Mouse (Mus musculus): ENCODE measurements around the gene Rspry1. TPM values are rescaled to one million over a fixed set of nuclear protein-coding genes. Genes with fewer than 3 reads are reported as not detected.
A peak's percentile ranks its signal among the peaks of the same experiment; 100 is the strongest.

Rspry1 gene
- total RNA-seq, 2 experiments from 2014 or later: 12.9 to 14.9 TPM

GRCm38 (mm10) chr8:94601034-94601606 is 617 bp upstream of the Rspry1 start:
- no peak for DNase-seq
- intact Hi-C loops (cut with DNase I): loop anchor here (10.0 kb wide), 1 partner anchor 314 kb away; the partner anchor contains the start of gene Ccdc102a

DNA sequence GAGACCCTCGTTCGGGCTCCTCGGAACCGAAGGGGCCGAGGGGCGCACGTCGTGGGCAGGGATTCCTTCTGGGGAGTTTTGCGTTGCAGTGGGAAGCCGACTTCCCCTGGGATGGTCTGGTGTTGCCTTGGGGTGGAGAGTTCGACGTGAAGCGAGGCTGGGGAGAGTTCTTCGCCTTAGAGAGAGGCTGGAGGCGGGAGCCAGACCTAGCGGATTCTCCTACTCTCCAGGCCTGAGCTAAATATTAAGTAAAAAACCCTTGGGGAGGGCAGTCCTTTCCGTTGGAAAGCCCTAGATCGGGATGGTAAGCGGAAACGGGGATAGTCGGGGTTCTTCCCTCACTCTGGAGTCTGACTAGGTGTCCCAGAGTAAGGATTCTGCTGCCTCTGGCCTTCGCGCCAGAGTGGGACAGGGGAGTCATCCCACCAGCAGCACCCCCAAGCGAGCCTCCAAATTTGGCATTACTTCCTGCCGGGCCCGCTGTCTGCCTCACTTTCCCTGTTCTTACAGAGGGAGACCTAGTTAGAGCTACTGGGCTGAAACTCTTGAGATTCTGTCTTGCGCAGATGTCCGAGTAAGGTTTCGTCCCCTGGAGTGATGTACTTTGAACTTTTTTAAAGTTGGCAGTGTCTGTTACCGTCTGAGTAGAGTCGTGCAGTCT is 864 bp downstream of the Rspry1 start:
- peak; percentile 23 to 40 for DNase-seq
- intact Hi-C loops (cut with DNase I): loop anchor here (2.0 to 10.0 kb wide), 2 partner anchors 60 to 312 kb away; partner anchors contain the start of gene Ccdc102a

GRCm38 (mm10) chr8:94604030-94604429 is 2.3 kb downstream of the Rspry1 start:
- intact Hi-C loops (cut with DNase I): loop anchor here (10.0 kb wide), 1 partner anchor 311 kb away; the partner anchor contains the start of gene Ccdc102a
- DNase-seq: no peak

GRCm38 (mm10) chr8:94607064-94607463 is 5.3 kb downstream of the Rspry1 start:
- intact Hi-C loops (cut with DNase I): loop anchor here (10.0 kb wide), 1 partner anchor 308 kb away; the partner anchor contains the start of gene Ccdc102a
- DNase-seq: no peak

- no peak for DNase-seq
- intact Hi-C loops (cut with DNase I): no loop called here
These were observed 23.1 kb downstream of the Rspry1 start for GRCm38 (mm10) chr8:94624885-94625284.

GRCm38 (mm10) chr8:94633564-94634194 is 31.9 kb downstream of the Rspry1 start:
- no peak for DNase-seq
- intact Hi-C loops (cut with DNase I): no loop called here

- no peak for DNase-seq
- intact Hi-C loops (cut with DNase I): no loop called here
These were observed 32.5 kb downstream of the Rspry1 start for GRCm38 (mm10) chr8:94634211-94634610.

- intact Hi-C loops (cut with DNase I): no loop called here
- DNase-seq: no peak
These were observed 39.4 kb downstream of the Rspry1 start for GRCm38 (mm10) chr8:94641183-94641582.

DNA sequence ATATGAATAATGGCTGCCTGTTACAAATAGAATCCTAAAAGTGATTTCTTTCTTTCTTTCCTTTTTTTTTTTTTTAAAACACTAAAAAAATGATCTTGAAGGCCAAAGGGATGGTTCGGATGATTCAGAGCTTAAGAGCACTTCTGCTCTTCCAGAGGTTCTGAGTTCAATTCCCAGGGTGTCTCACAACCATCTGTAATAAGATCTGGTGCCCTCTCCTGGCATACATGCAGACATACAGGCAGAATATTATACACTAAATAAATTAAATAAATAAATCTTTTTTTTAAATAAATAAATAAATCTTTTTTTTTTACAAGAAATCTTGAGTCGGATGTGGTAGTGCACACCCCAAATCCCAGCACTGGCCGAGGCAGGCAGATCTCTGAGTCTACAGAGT is 40.2 kb downstream of the Rspry1 start:
- DNase-seq: no peak
- intact Hi-C loops (cut with DNase I): no loop called here

DNA sequence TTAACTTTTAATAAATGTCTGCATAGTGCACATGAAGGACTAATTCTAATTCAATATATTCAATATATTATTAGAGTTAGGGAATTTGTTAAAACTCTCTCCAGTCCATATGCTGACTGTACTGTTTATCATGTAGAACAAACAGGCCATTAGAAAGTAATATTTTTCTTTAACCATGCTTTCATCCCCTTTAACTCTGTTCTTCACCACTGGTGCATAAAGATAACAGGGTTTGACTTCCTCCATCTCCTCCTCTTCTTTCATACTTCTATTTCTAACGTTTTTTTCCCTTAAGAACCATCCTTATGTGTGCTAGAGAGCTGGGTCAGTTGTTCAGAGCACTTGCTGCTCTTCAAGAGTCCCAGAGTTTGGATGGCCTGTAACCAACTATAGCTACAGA is 43.5 kb downstream of the Rspry1 start:
- intact Hi-C loops (cut with DNase I): no loop called here
- no peak for DNase-seq

- intact Hi-C loops (cut with DNase I): no loop called here
- no peak for DNase-seq
These were observed 44.4 kb downstream of the Rspry1 start for GRCm38 (mm10) chr8:94646165-94646564.

GRCm38 (mm10) chr8:94649496-94649895 is 47.8 kb downstream of the Rspry1 start:
- DNase-seq: no peak
- intact Hi-C loops (cut with DNase I): no loop called here

DNA sequence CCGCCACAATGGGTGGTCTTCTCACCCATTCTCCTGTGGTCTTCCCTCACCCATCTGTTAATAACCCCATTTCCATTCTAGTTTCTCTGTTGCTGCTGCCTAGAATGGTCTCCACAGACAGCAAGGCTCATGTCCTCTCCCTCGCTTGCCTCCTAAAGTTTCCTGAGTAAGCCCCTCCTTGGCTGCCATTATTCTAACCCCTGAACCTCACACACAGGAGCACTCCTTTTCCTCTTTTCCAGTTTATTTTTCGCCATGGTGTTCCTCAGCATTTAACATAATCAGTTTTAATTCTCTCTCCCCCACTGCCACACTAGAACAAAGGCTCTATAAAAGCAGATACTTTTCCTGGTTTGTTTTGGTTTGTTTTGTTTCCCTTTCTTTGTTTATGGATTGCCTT is 51.2 kb downstream of the Rspry1 start:
- intact Hi-C loops (cut with DNase I): no loop called here
- DNase-seq: no peak

- intact Hi-C loops (cut with DNase I): no loop called here
These were observed 53.3 kb downstream of the Rspry1 start for GRCm38 (mm10) chr8:94654994-94655393.

DNA sequence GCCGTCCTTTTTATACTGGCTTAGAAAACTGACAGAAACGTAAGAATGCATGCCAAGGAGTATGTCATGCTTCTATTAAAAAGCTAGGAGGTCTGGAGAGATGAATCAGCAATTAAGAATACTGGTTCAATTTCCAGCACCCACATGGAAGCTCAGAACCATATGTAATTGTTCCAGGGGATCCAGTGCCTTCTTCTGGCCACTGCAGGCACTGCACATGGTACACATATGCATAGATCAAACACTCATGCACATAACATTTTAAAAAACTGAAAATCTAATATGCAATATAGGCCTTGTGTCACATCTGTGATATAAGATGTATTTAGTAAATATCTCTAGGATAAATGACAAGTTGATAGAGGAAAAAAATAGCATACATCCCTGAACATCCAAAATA is 56.3 kb downstream of the Rspry1 start:
- intact Hi-C loops (cut with DNase I): no loop called here
- no peak for DNase-seq

More at GRCm38 (mm10) chr8:94654994-94655393, 53.3 kb downstream of the Rspry1 start:
- no peak for DNase-seq

- intact Hi-C loops (cut with DNase I): no loop called here
- no peak for DNase-seq
These were observed 58.7 kb downstream of the Rspry1 start for GRCm38 (mm10) chr8:94660418-94660817.

DNA sequence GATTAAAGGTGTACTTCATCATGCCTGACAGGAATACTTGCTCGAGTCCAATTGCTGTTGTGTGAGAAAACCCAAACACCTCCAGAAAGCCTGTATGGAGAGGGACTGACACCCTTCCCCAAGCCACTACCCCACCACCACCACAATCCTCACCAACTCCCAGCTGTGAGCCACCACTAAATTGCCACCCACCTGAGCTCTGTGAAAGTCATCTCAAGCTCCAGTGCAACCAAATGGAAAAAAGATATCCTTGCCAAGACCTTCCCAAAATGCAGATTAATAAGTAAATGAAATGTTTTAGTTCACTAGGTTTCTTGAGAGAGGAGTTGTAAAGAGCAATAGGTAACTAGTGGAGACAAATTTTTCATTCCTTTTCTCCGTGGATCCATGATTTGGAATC is 63.0 kb downstream of the Rspry1 start:
- intact Hi-C loops (cut with DNase I): no loop called here
- no peak for DNase-seq

GRCm38 (mm10) chr8:94666456-94667308 is 64.9 kb downstream of the Rspry1 start, which contains the start of gene Arl2bp:
TSS of gene Arl2bp (plus strand) at chr8:94666600.
- intact Hi-C loops (cut with DNase I): loop anchor here (2.0 kb wide), 1 partner anchor 36 kb away; no protein-coding TSS in a partner anchor
- peak; percentile 94 to 96 for DNase-seq

- intact Hi-C loops (cut with DNase I): no loop called here
- DNase-seq: no peak
These were observed 72.6 kb downstream of the Rspry1 start for GRCm38 (mm10) chr8:94674384-94674783.

DNA sequence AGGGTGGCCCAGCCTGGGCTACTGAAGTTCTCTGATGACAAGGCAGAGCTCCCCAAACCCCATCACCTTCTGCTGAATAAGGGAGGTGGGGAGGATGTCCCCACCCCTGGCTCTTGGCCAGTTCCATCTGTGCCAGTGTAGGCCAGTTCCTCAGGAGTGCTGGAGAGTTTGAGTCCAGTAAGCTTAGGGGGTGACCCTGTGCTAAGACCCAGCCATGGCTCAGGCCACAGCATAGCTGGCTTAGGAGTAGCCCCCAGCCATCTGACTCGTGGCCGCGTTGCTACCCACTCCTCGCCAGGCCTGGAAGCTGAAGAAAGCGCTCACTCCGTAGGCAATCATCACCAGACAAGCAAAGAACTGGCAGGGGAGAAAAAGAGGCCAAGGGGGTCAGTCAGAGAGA is 74.2 kb downstream of the Rspry1 start:
- no peak for DNase-seq
- intact Hi-C loops (cut with DNase I): no loop called here

GRCm38 (mm10) chr8:94678582-94678981 is 76.8 kb downstream of the Rspry1 start:
- DNase-seq: no peak
- intact Hi-C loops (cut with DNase I): no loop called here
